Mouse (Mus musculus) MEL (cell line): ENCODE data around the gene Prkch.

ENCODE experiments used
- BHLHE40 ChIP-seq: IDR thresholded peaks from 2 replicates; pipeline ENCODE4 v1.6.1; 2012; ENCODE audit warnings: low read depth, mild to moderate bottlenecking, inconsistent platforms, low read length, improper control_type of control experiment, borderline replicate concordance
- CTCF ChIP-seq, 3 experiments: IDR thresholded peaks in 2 of 3; conservative IDR thresholded peaks in 1 of 3; 2 replicates each; pipeline ENCODE4 v1.5.1; 2011 to 2012; ENCODE audit warnings: low read length in 3 of 3, low read depth in 2 of 3, mild to moderate bottlenecking in 2 of 3, improper control_type of control experiment in 1 of 3, inconsistent platforms in 1 of 3, mixed read lengths in 1 of 3, moderate library complexity in 1 of 3; ENCODE audit not compliant: control insufficient read depth in 1 of 3, insufficient read depth in 1 of 3, poor library complexity in 1 of 3, severe bottlenecking in 1 of 3
- ELF1 ChIP-seq: IDR thresholded peaks from 2 replicates; pipeline ENCODE4 v1.6.1; 2014; ENCODE audit warnings: low read depth, mild to moderate bottlenecking, inconsistent platforms, low read length, improper control_type of control experiment, moderate library complexity
- HCFC1 ChIP-seq: IDR thresholded peaks from 2 replicates; pipeline ENCODE4 v1.6.1; 2012; ENCODE audit warnings: low read depth, mild to moderate bottlenecking, inconsistent platforms, low read length, improper control_type of control experiment, moderate library complexity
- TAL1 ChIP-seq: IDR thresholded peaks from 2 replicates; pipeline ENCODE4 v1.6.1; 2012; ENCODE audit warnings: mild to moderate bottlenecking, inconsistent platforms, low read length, moderate library complexity, mixed read lengths

DNA sequence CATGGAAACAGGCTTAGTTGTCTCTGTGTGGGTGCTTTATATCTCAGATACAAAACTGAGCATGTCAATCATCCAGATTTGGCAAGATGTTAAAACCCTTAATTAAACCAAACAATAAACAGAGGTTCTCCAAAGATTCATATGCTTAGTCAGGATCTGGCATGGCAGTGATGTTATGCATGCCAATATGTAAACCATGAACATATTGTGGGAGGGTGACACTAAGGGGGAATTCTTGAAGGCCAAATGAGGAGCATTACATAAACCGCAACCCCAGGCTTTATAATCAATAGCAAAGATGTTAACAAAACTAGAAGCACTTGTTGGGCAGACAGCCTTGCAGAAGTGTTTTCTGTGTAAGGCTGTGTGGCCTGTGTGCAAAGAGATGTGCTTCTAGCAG lies 186.2 kb downstream of the Prkch start:
- no peak for TF ChIP-seq ELF1
- no peak for TF ChIP-seq TAL1
- TF ChIP-seq BHLHE40, result no peak
- TF ChIP-seq CTCF (IDR thresholded peaks at IDR 0.05 in 2 of 3, conservative IDR thresholded peaks at IDR 0.05 in 1 of 3; ENCODE audit: control insufficient read depth in 1 of 3, insufficient read depth in 1 of 3, low read depth in 2 of 3, low read length in 3 of 3, poor library complexity in 1 of 3, severe bottlenecking in 1 of 3), result no peak
- no peak for TF ChIP-seq HCFC1
